Mouse (Mus musculus) ZHBTc4 (cell line): Measurements from ENCODE around the gene Dtd1.

Source experiments
- DNase-seq: peaks from one replicate; pipeline ENCODE4 v3.0.0-alpha.2; 2011; ENCODE audit warnings: low read depth, low spot score

Dtd1 gene

GRCm38 (mm10) chr2:144765219-144765618 lies 165.5 kb downstream of the Dtd1 start:
- no peak for DNase-seq

GRCm38 (mm10) chr2:144768375-144769117 lies 168.8 kb downstream of the Dtd1 start:
- DNase-seq = no peak

- DNase-seq = no peak
Measured at GRCm38 (mm10) chr2:144769118-144769496, 169.4 kb downstream of the Dtd1 start.

- no peak for DNase-seq
Measured at GRCm38 (mm10) chr2:144769556-144769955, 169.9 kb downstream of the Dtd1 start.

GRCm38 (mm10) chr2:144770452-144770941 lies 170.8 kb downstream of the Dtd1 start:
- no peak for DNase-seq

- no peak for DNase-seq
Measured at GRCm38 (mm10) chr2:144771841-144772240, 172.1 kb downstream of the Dtd1 start.

GRCm38 (mm10) chr2:144774636-144775160 lies 175.0 kb downstream of the Dtd1 start:
- DNase-seq = no peak

GRCm38 (mm10) chr2:144775626-144776025 lies 175.9 kb downstream of the Dtd1 start:
- DNase-seq = no peak

GRCm38 (mm10) chr2:144779263-144779662 lies 179.6 kb downstream of the Dtd1 start:
- DNase-seq = no peak

- no peak for DNase-seq
Measured at GRCm38 (mm10) chr2:144780731-144781130, 181.0 kb downstream of the Dtd1 start.

GRCm38 (mm10) chr2:144781871-144782270 lies 182.2 kb downstream of the Dtd1 start:
- DNase-seq = no peak

- no peak for DNase-seq
Measured at GRCm38 (mm10) chr2:144782481-144782880, 182.8 kb downstream of the Dtd1 start.

GRCm38 (mm10) chr2:144783190-144783589 lies 183.5 kb downstream of the Dtd1 start:
- DNase-seq = no peak

- DNase-seq = no peak
Measured at GRCm38 (mm10) chr2:144783831-144784230, 184.1 kb downstream of the Dtd1 start.

- no peak for DNase-seq
Measured at GRCm38 (mm10) chr2:144791671-144792294, 192.1 kb downstream of the Dtd1 start.

- DNase-seq = no peak
Measured at GRCm38 (mm10) chr2:144797515-144797914, 197.8 kb downstream of the Dtd1 start.

GRCm38 (mm10) chr2:144807766-144808754 lies 208.4 kb downstream of the Dtd1 start:
- DNase-seq = no peak
